Mouse (Mus musculus): Measurements from ENCODE around the gene Lrrc20. TPM values are rescaled to one million over a fixed set of nuclear protein-coding genes. Genes with fewer than 3 reads are reported as not detected.
"Not testable (repeated sequence)": the region's sequence is repeated elsewhere in the genome, so short reads cannot be mapped to it uniquely, and the experiment has no call there.

Lrrc20 gene
- 100 to 1,000 TPM; 151 to 195 (median 168) TPM for total RNA-seq (2022)

DNA sequence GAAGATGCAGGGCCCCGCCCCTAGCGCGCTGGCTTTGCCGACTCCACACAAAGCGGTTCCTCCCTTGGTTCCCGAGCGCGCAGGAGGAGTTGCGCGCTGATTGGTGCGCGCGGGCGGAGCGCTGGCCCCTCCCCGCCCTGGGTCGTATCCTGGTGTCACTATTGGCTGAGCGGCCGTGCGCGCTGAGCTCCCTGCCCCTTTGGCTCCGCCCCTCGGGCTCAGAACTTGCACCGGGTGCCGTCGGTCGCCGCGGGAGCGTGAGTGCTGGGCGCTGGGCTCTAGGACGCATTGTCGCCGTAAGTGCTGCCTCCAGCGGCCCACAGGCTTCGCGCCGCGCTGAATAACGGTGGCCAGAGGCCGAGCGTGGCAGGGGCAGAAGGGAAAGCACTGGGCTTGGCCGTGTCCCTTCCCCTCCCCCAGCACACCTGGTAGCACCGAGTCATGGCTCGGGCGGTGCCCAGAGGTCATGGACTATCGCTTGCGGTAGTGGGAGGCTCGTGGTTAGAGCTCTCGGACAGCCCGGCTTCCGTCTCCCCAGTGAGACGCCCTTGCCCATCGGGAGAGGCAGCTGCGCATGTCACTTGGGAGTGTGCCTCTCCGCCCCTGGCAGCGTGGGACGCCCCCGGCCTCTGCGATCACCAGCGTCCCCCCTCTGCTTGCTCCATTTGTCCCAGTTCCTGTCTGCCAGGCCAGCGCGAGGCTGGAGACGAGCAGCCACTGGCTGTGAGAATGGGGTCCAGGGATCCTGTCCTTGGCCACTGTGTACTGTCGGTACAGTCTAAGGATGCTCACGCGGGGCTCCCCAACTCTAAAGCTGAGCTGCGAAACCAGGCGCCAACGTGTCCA is at the start of gene Lrrc20:
Gene Lrrc20 (plus strand): TSS at position 208 of the 846 bp plus-strand sequence.
- peak; percentile 93 to 95 for DNase-seq (ENCODE audit: low spot score in 2 of 2)

DNA sequence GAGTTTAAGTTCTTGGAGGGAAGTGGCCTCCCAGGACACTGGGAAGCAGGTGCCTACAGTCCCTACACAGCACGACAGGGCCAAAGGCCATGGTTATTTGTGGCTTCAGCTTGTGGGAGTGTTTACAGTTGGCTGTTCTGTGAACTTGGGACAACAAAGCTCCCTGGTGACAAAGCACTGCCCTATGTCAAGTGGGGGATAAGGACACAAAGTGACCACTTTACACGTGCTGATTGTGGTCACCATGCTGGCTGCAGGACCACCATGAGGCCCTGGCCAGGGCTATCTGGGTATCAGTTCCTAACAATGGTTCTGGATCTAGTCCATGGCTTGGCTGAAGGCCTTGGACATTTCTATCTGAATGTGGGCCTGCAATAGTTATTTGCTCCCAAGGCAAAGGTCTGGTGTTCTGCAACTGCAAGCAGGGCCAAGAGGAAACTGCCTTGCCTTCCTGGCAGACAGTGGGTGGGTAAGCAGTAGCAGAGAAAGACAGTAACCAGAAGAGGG is 49.3 kb upstream of the Lrrc20 start:
- no peak for DNase-seq (ENCODE audit: low spot score in 2 of 2)

- no peak for DNase-seq (ENCODE audit: low spot score in 2 of 2)
These were observed 47.6 kb upstream of the Lrrc20 start for GRCm38 (mm10) chr10:61427951-61428350.

GRCm38 (mm10) chr10:61428416-61428815 is 47.2 kb upstream of the Lrrc20 start:
- no peak for DNase-seq (ENCODE audit: low spot score in 2 of 2)

GRCm38 (mm10) chr10:61429043-61429442 is 46.6 kb upstream of the Lrrc20 start:
- DNase-seq (ENCODE audit: low spot score in 2 of 2): no peak

DNA sequence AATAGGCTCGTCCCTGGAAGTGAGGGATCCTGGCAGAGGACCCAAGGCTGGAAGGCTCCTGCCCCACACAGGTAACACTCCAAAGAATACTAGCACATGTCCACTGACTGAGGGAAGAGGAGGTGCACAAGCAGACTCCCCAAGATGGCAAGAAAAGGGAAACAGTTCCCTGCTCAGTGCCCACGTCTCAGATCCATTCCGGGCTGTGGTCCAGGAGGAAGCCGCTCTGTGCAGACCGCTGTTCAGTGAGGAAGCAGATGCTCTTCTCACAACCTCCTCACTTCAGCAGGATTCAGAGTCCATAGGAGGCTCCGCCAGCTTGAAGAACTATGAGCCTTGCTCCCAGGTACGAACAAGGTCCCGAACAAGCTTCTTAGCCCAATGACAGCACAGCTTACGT is 44.2 kb upstream of the Lrrc20 start:
- DNase-seq (ENCODE audit: low spot score in 2 of 2): no peak

- no peak for DNase-seq (ENCODE audit: low spot score in 2 of 2)
These were observed 35.3 kb upstream of the Lrrc20 start for GRCm38 (mm10) chr10:61440202-61440800.

- no peak for DNase-seq (ENCODE audit: low spot score in 2 of 2)
These were observed 32.1 kb upstream of the Lrrc20 start for GRCm38 (mm10) chr10:61443456-61443855.

GRCm38 (mm10) chr10:61443876-61444275 is 31.7 kb upstream of the Lrrc20 start:
- DNase-seq (ENCODE audit: low spot score in 2 of 2): no peak

- DNase-seq (ENCODE audit: low spot score in 2 of 2): no peak
These were observed 30.6 kb upstream of the Lrrc20 start for GRCm38 (mm10) chr10:61445016-61445415.

GRCm38 (mm10) chr10:61447581-61448353 is 27.8 kb upstream of the Lrrc20 start:
- DNase-seq (ENCODE audit: low spot score in 2 of 2): no peak

- no peak for DNase-seq (ENCODE audit: low spot score in 2 of 2)
These were observed 26.8 kb upstream of the Lrrc20 start for GRCm38 (mm10) chr10:61448834-61449233.

GRCm38 (mm10) chr10:61451463-61451930 is 24.1 kb upstream of the Lrrc20 start:
- no peak for DNase-seq (ENCODE audit: low spot score in 2 of 2)

DNA sequence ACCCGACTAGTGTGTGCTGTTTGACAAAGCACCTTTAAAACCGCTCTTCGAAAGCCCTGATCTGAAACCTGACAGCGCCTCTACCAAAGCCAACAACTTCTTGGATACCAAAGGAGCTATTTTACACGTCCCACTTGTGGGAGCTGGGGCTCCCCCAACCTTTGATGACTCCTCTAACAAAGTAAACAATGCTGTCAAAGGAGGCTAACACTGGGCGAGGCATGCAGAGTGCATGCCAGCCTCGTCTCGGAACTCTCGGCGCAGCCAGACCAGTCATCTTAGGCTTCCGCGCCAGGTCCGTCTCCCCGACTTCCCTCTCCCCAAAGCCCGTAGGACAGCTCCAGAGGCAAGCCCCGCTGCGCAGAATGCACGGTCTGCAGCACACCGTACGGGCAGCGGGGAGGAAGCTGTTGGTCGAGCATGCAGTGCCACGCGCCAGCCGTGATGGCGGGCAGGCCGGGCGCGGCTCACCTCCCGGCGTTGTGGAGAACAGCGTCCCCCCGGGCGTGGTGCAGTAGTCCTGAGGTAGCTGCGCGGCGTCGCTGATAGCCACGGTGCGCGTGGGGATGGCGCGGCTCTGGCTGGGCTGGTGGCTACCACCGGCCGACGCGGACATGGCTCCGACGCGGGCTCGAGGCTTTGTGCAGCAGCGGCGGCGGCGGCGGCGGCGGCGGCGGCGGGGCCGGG is 23.5 kb upstream of the Lrrc20 start:
- DNase-seq (ENCODE audit: low spot score in 2 of 2): peak; percentile 23 to 27

GRCm38 (mm10) chr10:61452645-61453044 is 23.0 kb upstream of the Lrrc20 start, which contains the start of gene Eif4ebp2:
Gene Eif4ebp2, minus strand, starts transcription at chr10:61452661.
- peak; percentile 98 for DNase-seq (ENCODE audit: low spot score in 2 of 2)

DNA sequence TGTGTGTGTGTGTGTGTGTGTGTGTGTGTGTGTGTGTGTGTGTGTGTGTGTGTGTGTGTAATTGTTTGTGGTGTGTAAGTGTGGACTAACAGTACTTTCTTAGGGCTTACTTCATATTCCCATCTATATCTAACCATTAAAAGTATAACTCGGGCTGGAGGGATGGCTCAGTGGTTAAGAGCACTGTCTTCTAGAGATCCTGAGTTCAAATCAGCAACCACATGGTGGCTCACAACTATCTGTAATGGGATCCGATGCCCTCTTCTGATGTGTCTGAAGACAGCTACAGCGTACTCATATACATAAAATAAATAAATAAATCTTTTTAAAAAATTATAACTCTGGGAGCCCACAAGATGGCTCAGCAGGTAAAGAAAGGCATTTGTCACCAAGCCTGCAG is 22.4 kb upstream of the Lrrc20 start:
- not testable (repeated sequence) for DNase-seq (ENCODE audit: low spot score in 2 of 2)

GRCm38 (mm10) chr10:61457182-61457581 is 18.4 kb upstream of the Lrrc20 start:
- no peak for DNase-seq (ENCODE audit: low spot score in 2 of 2)

DNA sequence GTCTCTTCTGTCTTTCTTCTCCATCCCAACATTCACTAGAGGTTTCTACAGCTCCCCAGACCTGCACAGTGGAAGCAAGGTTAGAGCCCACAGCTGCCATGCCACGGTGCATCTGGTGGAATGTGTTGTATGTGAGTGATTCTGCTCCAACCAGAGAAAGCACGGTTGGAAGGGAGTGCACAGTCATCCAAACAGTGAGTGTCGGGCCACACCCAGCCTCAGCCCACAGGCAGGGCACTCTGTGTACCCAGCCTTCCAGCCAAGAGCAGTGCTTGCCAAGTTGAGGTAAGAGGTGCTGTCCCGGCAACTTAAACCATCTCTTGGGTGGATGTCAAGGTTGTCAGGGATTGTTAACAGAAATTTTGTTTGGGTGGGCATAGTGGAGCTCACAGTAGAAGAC is 10.6 kb upstream of the Lrrc20 start:
- DNase-seq (ENCODE audit: low spot score in 2 of 2): peak; percentile 42 to 59

GRCm38 (mm10) chr10:61466242-61466641 is 9.4 kb upstream of the Lrrc20 start:
- no peak for DNase-seq (ENCODE audit: low spot score in 2 of 2)

GRCm38 (mm10) chr10:61466873-61467272 is 8.7 kb upstream of the Lrrc20 start:
- DNase-seq (ENCODE audit: low spot score in 2 of 2): no peak

GRCm38 (mm10) chr10:61468900-61469299 is 6.7 kb upstream of the Lrrc20 start:
- no peak for DNase-seq (ENCODE audit: low spot score in 2 of 2)

Measured in gastrocnemius, adult 8-10 months (tissue).